Mouse (Mus musculus): ENCODE measurements around the gene Bhlha9.

- no peak for TF ChIP-seq CTCF (conservative IDR thresholded peaks at IDR 0.05; ENCODE audit: low read length)
- TF ChIP-seq NANOG (IDR thresholded peaks at IDR 0.05; ENCODE audit: borderline replicate concordance, low read length): no peak
Measured at GRCm38 (mm10) chr11:76647062-76647461, 25.2 kb upstream of the Bhlha9 start.

All from E14TG2a.4 (cell line).